Mouse (Mus musculus): ENCODE results near the gene Nr5a1.

The Nr5a1 gene

DNA sequence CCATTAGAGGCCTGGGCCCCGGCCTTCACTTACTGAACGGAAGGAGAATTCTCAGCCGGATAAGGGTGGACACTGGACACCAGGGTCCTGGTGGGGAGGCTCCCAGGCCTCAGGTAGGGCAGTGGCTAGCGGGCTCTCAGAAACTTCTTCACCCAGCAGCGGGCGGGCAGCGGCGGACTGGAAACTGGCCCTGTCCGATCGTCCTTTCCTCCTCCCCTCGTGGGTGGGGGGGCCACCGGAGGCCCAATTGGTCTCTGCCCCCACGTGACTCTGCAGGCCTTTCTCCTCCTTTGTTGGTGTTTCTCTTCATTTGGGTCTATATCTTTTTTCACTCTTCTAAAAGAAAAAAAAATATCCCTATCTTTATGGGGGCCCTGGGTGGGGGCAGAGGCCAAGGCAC, at the start of gene Nr5a1:
TSS of gene Nr5a1 (minus strand) at position 219 of the 400 bp plus-strand sequence.
- no peak for DNase-seq (ENCODE audit: low spot score)

DNA sequence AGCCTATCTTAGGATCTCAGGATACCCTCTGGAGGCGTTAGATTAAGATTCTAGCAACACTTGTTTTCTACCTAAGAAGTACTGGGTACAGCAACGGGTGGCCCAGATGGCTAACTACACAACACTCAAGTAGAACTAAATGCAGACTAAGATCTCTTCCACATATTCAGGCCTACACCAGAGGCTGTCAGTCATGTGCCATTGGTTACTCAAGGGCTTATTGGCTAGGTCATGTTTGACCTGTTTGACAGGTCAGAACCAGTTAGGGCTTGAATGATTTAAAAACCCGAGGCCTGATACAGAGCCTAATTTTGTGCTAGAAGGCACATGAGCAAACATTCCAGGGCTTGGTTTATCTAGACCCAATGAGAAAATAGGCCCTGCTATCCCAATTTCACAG, 25.5 kb upstream of the Nr5a1 start:
- no peak for DNase-seq (ENCODE audit: low spot score)

DNA sequence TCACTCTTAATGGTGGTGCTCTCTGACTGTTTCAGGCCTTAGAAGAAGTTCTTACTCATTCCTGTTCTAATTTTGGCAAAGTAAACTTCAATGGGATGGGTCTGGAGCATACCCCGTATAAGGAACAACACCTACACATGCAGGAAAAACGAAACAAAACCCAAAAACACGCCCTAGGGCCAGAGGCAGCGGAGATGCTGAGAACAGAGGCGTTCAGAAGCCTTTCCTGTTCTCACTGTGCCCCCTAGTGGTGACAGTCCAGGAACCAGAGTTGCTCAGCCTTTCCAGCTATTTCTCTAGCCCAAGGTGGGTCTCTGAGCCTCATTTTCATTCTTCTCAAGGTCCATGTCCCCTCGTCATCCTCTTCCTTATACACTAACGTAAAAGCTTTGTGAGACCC, 25.1 kb upstream of the Nr5a1 start:
- DNase-seq (ENCODE audit: low spot score): peak; percentile 93

DNA sequence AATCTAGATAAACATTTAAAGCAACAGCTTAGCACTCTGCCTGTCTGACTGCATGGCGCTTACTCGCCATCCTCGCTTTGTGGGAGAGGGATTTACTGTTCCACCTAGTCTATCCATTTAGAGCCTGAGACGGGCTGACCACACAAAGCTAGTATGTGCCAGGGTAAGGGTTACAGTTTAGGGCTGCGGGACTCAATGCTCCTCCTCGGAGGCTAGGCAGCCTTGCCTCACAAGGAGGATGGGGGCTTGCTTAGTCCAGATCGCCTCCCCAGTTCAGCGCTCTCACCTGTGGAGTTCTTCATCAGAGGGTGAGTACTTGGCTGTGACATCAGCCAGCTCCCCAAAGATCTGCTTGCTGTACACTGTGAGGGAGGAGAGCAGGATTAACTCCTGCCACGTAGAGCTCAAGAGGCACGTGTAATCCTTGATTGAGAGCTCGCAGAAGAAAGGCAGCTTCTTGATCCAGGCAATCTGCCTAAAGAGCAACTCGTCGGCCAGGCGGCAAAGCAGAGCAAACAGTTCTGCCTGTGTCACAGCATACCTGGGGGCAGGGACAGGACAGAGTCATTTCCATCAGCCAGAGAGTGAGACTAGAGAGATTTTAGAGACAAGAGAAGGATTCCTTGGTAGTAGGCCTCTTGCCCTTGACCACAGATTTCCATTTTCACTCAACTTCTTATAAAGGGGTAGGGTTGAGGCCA, 24.4 kb upstream of the Nr5a1 start:
- DNase-seq (ENCODE audit: low spot score): no peak

DNA sequence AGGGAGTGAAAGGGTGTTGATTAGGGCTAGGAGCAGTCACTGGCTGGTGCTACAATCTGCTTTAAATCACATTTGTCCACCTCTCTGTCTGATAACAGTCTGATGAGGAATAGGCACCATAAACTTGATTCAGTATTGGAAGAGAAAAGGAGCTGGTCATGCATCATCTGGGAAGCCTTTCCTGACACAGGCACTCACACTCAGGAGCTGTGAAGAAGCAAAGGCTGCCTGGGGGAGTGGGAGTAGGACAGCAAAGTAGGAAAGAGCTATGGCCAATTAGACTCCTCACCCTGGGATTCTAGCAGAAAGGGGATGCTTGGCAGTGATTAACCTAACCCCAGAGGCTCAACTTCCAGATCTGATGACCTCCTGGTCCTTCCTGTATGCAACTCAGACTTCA, 21.4 kb upstream of the Nr5a1 start:
- DNase-seq (ENCODE audit: low spot score): no peak

DNA sequence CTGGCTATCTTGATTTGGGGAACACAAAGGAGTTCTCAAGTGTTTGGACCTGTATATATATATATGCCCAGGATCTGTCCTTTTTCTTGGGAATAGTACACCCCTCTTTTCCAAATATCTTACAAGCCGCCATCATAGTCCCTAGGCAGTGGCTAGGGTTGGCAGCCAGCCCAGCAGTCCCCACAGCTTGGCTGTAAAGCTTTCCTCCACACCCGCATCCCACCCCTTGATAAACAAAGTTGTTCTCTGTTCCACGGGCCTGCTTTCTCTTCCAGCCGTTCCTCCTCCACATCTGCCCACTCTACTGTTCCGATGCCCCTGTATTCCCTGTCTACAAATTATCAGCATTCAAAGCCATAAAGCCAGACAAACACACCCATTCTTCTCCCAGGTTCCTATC, 20.4 kb upstream of the Nr5a1 start:
- DNase-seq (ENCODE audit: low spot score): no peak

DNA sequence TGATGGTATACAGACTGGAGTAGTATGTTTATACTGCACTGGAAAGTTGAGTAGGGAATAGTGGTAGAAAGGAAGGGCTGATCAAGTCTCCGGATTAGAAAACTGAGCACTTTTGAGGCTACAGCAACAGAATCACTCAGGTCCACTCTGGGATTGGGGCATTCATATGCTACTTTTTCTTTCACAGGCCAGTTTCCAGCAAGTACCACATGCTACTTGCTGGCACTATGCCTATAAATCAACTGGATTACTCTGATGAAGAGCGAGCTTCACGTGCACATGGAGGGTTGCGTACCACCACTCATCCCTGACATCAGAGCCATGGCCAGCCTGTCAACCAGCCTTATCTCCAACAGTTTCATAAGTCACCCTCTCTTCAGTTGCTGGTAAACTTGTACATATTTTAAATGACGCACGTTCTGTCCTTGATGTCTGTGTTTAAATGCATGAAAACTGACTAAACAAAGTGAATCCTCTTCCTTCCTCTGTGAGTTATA, 16.0 kb upstream of the Nr5a1 start:
- DNase-seq (ENCODE audit: low spot score): no peak

DNA sequence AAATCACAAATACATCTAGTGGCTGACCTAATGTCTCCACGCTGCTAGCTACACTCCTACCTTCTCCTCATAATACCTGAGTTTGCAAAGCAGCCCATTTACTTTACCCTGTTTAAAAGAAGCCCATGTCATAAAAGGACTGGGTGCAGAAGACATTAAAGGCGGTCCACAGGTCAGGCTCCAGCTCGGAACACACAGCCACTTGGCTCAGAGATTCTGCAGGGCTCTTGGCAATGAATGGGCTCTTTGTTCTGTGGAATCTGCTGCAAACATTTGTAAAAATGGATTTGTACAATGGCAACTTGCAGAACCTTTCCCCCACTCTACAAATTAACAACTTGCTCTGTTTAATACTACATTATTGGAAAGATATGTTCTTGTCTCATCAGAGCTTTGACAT, 11.1 kb upstream of the Nr5a1 start:
- no peak for DNase-seq (ENCODE audit: low spot score)

DNA sequence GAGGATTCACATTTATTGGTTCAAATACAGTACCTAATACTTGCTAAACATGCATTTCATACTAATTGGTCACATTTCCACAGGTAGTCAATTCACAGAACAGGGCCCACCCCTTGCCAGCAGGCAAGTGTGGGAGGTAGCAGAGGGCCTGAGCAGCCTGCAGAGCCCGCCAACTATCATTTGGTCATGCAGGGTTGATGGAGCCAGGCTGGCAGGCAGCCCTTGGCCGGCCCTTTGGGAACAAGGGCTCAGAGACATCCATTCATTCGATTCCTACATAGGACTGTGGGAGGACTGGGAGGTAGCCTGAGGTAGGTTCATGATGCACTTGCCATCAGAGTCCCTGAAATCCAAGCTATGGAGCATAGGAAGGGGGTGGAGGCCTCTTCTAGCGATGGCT, 9.0 kb upstream of the Nr5a1 start:
- DNase-seq (ENCODE audit: low spot score): no peak

DNA sequence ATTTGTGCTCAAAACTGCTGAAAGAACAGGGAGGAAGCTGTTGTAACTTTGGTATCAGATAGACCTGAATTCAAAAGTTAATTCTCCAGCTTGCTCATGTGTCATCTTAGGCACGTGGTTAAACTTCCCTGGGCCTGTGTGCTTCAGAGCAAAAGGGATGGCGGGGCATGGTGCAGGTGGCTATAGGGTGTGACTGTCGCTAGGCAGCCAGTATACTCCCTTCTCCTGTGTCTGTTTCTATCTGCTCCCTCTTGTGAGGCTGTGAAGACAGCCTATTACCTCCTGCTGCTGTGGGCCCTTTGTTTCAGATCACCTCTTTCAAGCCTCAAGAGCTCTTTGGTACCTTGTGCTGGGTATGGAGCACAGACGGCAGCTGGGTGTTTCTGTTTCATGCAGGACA, 7.7 kb upstream of the Nr5a1 start:
- no peak for DNase-seq (ENCODE audit: low spot score)

DNA sequence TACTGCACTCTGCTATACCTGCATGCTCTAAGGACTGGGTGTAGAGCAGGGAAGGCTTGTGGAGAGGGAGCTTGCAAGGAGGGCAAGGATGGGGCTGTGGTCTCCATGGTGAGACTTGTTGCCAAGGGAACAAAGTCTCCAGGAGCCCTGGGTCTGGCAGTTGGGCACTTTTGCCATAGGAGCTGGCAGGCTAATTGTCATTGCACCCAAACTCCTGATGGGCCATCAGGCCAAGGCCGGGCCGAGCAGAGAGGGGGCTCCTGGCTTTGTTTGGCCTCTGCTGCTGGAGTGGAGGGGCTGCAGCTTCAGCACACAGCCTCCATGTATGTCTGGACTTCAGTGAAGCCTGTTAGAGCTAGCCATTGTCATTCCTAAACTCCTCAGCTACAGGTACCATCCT, 6.3 kb upstream of the Nr5a1 start:
- no peak for DNase-seq (ENCODE audit: low spot score)

DNA sequence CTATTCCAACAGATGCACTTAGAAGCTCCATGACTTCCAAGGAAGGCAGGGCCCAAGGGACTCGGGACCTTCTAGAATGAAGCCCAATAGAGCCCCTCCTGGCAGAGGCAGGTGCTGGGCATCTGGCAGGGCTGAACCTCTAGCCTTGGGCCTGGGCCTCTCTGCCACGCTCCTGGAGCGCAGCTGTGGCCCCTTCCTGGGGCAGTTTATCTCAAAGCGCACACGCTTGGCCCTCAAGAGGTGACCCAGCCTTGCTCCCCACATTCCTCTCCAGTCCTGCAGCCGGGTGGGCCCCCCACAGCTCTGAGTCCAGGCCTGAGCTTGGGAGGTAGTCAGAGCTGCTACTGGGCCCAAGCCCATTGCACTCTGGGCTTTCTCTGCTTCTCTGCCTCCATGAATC, 5.0 kb upstream of the Nr5a1 start:
- no peak for DNase-seq (ENCODE audit: low spot score)

DNA sequence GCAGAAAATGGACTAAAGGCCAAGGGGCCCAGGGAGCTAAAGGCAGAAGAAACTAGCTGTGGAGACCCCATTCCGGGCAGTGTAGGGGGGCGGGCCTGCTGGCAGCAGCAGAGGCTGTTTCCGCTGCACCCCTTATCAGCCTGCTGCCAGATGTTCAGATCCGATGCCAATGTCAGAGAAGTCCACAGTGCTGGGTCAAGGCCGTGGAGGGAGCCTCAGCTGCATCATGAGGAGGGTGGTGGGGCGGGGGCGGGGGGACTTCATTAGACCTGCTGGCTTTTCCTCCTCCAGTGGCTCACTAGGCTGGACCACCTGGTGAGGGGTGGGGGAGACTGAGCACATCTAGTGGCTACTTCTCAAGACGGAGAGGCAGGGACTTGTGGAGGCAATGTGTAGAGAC, 4.3 kb upstream of the Nr5a1 start:
- DNase-seq (ENCODE audit: low spot score): no peak

DNA sequence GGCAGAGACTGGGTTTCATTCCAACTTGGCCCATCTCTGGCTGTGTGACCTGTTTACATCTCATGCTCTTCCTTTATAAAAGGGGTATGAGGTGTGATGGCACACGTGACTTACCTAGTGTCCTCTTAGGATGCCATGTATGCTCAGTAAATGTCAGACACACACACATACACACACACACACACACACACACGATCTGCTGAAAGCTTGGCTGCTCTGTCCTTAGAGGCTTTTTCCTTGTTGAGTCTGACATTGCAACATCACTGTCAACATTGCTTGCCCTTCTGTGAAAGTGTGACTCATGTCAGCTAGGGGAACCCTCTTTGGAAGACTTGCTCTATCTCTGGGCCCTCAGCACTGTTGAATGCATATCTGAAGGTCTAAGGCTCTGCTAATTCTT, 3.1 kb upstream of the Nr5a1 start:
- DNase-seq (ENCODE audit: low spot score): no peak

DNA sequence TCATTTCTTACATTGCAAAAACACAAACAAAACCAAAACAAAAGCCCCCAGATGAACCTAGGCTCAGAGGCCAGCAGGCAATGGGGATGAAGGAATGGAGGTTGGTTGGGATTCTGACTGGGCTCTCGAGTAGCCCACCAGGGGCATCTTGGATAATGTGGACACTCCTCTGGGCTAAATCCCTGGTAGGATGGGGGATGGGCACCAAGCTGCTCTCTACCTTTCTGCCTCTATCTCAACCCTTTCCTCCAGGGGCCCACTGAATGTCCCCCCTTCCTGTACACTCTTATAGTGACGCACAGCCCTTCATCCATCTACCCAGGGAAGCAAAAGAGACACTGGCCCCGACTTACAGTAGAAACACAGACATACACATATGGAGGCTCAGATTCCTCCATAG, 746 bp downstream of the Nr5a1 start:
- DNase-seq (ENCODE audit: low spot score): no peak

DNA sequence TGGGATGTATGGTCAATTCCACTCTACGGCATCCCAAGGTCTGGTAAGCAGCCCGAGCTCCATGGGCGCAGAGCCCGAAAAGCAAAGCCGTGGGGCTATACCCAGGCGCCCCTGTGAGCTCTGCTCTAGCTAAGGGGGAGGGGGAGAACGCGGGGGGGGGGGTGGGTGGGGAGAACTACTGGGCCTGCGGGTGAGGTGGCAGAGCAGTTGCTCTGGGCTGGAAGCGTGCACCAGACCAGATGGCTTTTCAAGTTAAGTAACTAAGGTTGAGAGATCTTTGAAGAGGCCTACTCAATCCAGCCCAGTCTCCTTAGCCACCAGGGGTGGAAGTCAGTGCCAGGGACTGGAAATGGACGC, 1.6 kb downstream of the Nr5a1 start:
- no peak for DNase-seq (ENCODE audit: low spot score)

DNA sequence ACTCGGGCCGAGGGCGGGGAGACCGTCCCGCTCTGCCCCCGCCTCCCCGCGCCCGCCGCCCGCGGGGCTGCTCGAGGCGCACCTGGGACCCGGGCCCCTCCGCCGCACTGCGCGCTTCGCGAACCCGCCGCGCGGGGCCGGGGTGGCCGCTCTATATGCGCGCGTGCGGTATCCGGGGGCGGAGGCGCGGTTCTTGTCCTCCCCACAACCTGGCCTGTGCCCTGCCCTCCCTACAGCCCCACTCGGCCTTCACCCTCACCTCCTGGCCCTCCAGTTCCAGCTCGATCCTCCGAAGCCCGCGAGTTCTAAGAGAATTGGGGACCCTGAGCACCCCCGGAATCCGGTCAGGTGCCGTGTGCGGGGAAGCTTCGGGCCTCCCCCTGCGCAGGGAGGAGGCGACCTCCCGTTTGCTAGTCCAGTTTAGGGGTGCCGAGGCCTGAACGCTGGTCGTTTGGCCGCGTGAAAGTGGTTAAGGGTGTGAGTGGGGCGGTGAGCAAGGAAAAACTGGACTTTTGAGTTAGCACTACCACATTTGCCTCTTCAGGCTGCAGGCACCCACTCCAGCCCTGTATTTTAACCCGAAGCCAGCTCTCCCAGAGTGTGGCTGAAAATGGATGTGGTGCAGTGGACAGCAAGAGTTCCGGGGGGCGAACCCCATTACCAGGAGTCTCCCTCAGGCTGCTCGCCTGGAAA, 2.1 kb downstream of the Nr5a1 start:
- no peak for DNase-seq (ENCODE audit: low spot score)

DNA sequence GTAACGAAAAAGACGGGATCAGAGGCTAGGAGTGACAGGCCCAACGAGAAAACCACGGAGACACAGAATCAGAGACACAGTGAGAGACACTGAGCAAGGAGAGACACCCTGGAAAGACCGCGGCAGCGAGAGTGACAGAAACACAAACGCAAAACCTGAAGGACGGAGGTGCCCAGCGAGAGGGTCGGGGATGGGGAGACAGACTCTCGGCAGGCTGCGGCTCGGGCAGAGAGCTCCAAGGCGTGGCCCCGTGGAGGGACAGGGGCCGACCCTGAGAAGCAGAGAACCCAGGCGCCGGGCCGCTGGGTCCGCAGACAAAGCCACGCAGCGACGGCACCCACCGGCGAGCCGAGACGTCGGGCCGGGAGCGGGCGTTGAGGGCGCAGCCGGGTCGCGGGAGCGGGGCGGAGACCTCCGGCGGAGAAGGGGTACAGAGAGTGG, 2.9 kb downstream of the Nr5a1 start:
- DNase-seq (ENCODE audit: low spot score): no peak

DNA sequence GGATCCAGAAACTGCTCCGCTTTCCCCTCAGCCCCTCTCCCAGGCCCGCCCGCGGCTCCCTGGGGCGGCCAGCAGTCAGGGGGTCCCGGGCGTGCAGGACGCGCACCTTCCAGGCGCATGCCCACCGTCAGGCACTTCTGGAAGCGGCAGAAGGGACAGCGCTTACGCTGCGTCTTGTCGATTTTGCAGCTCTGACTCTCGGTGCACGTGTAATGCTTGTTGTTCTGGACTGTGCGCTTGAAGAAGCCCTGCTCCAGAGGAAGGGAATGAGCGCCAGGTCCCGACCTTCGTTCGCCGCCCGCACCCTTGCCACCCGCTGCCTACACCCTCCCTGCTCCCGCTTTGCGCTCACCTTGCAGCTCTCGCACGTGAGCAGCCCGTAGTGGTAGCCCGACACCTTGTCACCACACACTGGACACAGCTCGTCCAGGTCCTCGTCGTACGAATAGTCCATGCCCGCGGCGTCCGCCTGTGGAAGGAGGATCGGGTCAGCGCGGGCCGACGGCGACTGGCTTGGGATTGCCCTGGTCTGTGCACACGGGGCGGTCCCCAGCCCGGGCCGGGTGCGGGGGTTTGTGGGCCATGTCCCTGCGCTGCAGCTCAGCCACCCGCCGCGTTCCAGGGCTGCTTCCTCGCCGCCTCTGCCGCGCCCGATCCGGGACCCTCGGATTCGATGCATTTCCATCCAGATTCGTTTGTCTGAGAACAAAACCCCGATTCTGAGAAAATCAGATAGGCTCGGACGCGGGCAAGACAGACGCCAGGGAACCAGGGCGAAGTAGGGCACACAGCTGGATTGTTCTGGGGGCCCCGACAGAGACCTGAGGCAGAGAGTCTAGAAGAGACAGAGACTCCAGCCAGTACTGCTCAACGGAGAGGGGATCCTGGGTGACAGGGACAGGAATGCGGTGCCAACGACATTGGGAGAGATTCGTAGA, 3.8 kb downstream of the Nr5a1 start:
- DNase-seq (ENCODE audit: low spot score): peak; percentile 49

DNA sequence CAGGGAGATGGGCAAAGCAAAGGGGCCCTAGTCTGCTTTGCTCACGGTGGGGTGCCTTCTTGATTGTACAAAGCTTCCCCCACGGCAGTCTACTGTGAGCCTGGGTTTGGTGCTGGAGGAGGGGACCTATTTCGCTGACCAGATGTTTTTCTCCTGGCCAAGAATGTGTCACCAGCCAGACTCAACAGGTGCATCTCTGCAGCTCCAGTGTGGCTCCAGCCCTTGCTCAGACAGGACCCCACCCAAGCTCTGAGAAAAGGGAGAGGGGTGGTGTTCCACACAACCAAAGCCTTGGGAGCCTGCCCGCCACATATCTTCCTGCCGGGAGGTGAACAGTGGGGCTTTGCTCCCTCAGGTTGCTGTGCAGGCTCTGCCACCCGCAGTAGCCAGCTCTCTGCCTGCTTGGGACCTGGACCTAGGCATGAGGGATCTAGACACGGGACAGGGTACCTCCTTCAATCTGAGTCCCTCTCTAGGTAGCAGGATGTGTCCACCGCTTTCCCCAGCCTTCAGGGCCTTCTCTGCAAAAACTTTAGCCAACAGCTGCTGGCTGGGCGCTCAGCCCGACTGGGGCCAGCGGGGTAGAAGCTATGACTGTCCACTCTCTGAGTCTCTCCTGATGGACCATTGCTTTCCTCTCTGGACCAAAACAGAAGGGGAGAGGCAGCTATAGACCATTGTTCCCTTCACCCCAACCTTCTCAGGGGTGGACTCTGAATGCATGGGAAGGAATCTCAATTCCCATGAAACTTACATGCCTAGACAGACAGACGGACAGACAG, 5.2 kb downstream of the Nr5a1 start:
- DNase-seq (ENCODE audit: low spot score): no peak

DNA sequence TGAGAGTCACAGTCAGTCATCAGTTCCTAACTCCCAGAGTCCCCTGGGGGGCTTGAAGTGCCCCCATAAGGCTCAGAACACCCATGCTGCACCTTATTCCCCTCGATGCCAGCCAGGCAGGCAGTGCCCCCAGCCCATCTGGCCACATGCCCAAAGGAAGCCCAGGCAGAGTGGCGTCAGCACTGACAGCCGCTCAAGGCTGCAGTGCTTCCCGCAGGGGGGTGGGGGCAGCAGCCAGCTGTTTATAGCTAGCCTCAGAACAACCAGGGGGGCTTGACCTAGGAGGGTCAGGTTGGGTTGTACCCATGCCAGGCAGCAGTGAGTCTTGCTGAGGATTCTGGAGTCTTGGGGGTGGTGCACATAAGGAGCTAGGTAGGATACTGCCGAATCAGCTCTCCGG, 7.7 kb downstream of the Nr5a1 start:
- DNase-seq (ENCODE audit: low spot score): no peak

DNA sequence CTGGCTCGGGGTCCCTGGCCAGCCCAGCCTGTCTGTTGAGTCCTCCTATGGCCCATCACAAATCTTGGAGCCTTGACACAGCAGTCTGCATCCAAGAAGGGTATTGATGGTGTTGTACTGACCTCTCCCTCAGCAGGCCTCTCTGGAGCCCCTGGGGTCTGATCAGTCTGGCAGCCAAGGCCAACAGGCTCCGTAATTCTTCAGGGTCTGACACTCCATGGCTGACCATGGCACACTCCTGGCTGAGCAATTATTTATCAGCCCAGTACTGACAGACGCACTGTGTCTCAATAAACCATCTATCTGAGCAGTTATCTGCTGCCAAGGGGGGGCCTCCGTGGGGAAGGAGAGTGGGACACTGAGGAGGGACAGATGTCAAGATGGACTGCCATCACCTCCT, 9.3 kb downstream of the Nr5a1 start:
- DNase-seq (ENCODE audit: low spot score): no peak

All from retina, embryonic 14.5 days (tissue).